Mouse (Mus musculus) liver, adult 2 months (tissue): ENCODE data around the gene Ltb. TPM values are rescaled to one million over a fixed set of nuclear protein-coding genes. Genes with fewer than 3 reads are reported as not detected.
A peak's percentile ranks its signal among the peaks of the same experiment; 100 is the strongest.

ENCODE experiments used
- DNase-seq: peaks from one replicate; pipeline ENCODE4 v3.0.0-alpha.2; 2011; ENCODE audit warnings: low read depth, low spot score; ENCODE audit errors: extremely low read depth
- H3K27ac ChIP-seq: fragments of 200-500 bp; replicated peaks from 2 replicates; pipeline ENCODE4 v1.5.1; 2012; ENCODE audit warnings: low read depth, mild to moderate bottlenecking, control low read depth, inconsistent platforms, low read length; ENCODE audit not compliant: insufficient read depth
- H3K27me3 ChIP-seq: fragments of 200-500 bp; 2 replicates; pipeline ENCODE4 v1.6.1; 2012; ENCODE audit warnings: mild to moderate bottlenecking, moderate library complexity, low read length, inconsistent platforms; ENCODE audit not compliant: control insufficient read depth, insufficient read depth
- H3K36me3 ChIP-seq: fragments of 200-500 bp; 2 replicates; pipeline ENCODE4 v1.6.1; 2012; ENCODE audit warnings: low read length, inconsistent platforms; ENCODE audit not compliant: control insufficient read depth, insufficient read depth
- H3K4me1 ChIP-seq: fragments of 200-500 bp; 2 replicates; pipeline ENCODE4 v1.6.1; 2011; ENCODE audit warnings: low read length; ENCODE audit not compliant: control insufficient read depth, insufficient read depth
- H3K4me3 ChIP-seq: fragments of 200-500 bp; 2 replicates; pipeline ENCODE4 v1.5.1; 2011; ENCODE audit warnings: low read depth, mild to moderate bottlenecking, control low read depth, low read length, moderate library complexity; ENCODE audit not compliant: insufficient read depth
- H3K79me2 ChIP-seq: fragments of 200-500 bp; 2 replicates; pipeline ENCODE4 v1.6.1; 2012; ENCODE audit warnings: inconsistent platforms, mild to moderate bottlenecking, low read length, moderate library complexity; ENCODE audit not compliant: control insufficient read depth, insufficient read depth
- H3K9ac ChIP-seq: fragments of 200-500 bp; 2 replicates; pipeline ENCODE4 v1.6.1; 2012; ENCODE audit warnings: low read depth, mild to moderate bottlenecking, control low read depth, inconsistent platforms, low read length
- CTCF ChIP-seq: fragments of 200-500 bp; IDR thresholded peaks from 2 replicates; pipeline ENCODE4 v1.5.1; 2011; ENCODE audit warnings: low read depth, low read length, control low read depth
- POLR2A ChIP-seq: fragments of 200-500 bp; IDR thresholded peaks from 2 replicates; pipeline ENCODE4 v1.6.1; 2011; ENCODE audit warnings: low read length, control low read depth; ENCODE audit not compliant: insufficient read depth; ENCODE audit errors: extremely low read depth
- WGBS: fragments of 180-500 bp; shearing (Covaris S2); methylation state at CpG from one replicate; pipeline ENCODE4 v1.1.7; 2018; 5-methylcytosine and 5-hydroxymethylcytosine counted together
- polyA plus RNA-seq: library from polyadenylated mRNA; depleted of rRNA; stranded (reverse); fragments of >200 nt; gene quantifications from 2 replicates; pipeline ENCODE4 v1.2.3, GENCODE M21; 2012
- total RNA-seq: library from RNA; depleted of rRNA; stranded (reverse); fragments of >200 nt; gene quantifications from 2 replicates; pipeline ENCODE4 v1.2.3, GENCODE M21; 2014

Gene Ltb
- total and polyA plus RNA-seq, 2 experiments, result 1.8 to 4.7 TPM

DNA sequence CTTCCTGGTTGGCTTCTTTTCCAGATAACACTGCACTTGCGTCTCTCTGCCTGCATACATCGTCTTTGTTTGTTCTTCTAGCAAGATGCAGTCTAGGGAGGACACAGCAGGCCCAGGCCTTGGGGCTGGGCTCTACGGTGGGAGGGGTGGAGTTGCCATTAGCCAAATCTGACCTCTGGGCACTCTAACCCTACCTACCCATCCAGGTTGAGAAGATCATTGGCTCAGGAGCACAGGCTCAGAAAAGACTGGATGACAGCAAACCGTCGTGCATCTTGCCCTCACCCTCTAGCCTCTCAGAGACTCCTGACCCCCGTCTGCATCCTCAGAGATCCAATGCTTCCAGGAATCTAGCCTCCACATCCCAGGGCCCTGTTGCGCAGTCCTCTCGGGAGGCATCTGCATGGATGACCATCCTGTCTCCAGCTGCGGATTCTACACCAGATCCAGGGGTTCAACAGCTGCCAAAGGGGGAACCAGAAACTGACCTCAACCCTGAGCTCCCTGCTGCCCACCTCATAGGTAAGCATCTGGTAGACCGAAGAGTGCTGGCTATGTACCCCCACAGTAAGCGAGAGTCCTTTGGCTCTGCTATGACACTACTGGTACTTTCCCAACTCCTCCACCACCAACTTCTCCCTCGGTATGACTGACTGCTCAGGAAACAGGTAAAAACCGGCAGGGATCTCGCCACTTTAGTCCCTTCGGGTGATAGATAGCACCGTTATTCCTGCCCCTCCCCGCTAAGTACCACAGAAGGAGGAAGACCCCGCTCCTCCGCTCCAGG, 798 bp downstream of the Ltb start:
- H3K79me2 ChIP-seq, result no peaks in the 10 kb centered on the region
- H3K27ac ChIP-seq, result no peak overlapping the region
- 46% methylated on average over 19 of the region's 19 CpGs for WGBS
- H3K27me3 ChIP-seq, result peaks cover 8% of the 10 kb centered on the region; the same call in 1 of the 2 replicates
- peak overlapping the region; percentile 19; the same call in 1 of the 2 replicates for H3K9ac ChIP-seq
- peaks cover 3% of the 10 kb centered on the region; the same call in 1 of the 2 replicates for H3K4me1 ChIP-seq
- peak overlapping the region; percentile 69 for H3K4me3 ChIP-seq
- DNase-seq, result no peak
- H3K36me3 ChIP-seq, result no peaks in the 10 kb centered on the region
- TF ChIP-seq POLR2A (no peak), CTCF (no peak)

DNA sequence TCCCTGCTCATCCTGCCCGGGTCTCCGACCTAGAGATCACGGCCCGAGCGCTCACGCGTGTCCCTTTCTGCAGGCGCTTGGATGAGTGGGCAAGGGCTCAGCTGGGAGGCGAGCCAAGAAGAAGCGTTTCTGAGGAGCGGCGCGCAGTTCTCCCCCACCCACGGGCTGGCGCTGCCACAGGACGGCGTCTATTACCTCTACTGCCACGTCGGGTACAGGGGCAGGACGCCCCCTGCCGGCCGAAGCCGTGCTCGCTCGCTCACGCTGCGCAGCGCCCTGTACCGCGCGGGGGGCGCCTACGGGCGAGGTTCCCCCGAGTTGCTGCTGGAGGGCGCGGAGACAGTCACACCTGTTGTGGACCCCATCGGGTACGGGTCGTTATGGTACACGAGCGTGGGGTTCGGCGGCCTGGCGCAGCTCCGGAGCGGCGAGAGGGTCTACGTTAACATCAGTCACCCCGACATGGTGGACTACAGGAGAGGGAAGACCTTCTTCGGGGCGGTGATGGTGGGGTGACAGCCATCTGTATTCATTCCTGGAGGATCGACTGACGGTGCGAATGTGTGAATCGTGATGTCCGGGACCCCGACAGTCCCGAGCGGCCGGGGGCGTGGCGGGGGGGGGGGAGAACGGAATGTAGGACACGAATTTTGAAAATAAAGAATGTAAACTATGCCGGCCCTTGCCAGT, 1.5 kb downstream of the Ltb start:
- Histone ChIP-seq H3K27ac (no peak overlapping the region), H3K4me3 (peak overlapping the region; percentile 69), H3K9ac (peak overlapping the region; percentile 68), H3K27me3 (peaks cover 8% of the 10 kb centered on the region; the same call in 1 of the 2 replicates), H3K79me2 (no peaks in the 10 kb centered on the region), H3K36me3 (no peaks in the 10 kb centered on the region), H3K4me1 (peaks cover 3% of the 10 kb centered on the region; the same call in 1 of the 2 replicates)
- no peak for DNase-seq
- peak; percentile 92 for TF ChIP-seq CTCF
- 0 out of 2 replicates have a peak, but pooled peaks have one; percentile 6 for TF ChIP-seq POLR2A
- WGBS, result 3% methylated on average over 66 of the region's 66 CpGs

DNA sequence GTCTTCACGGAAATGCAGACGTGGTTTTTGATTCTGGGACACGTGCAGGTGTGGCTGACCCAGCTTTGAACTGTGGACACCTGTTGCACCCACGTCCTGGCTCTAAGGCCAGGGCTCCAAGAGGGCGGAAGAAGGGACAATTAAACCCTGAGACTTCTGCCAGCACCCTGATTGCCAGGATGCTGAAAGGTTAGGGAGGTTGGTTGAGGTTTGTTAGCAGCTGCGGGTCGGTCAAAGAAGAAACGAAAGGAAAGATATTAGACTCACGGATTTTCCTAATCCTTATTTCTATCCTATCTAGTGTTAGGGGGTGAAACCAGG, 2.0 kb downstream of the Ltb start:
- H3K4me3 ChIP-seq, result peak overlapping the region; percentile 69; the same call in 1 of the 2 replicates
- H3K79me2 ChIP-seq, result no peaks in the 10 kb centered on the region
- H3K36me3 ChIP-seq, result no peaks in the 10 kb centered on the region
- H3K27ac ChIP-seq, result no peak overlapping the region
- DNase-seq, result no peak
- no peak overlapping the region for H3K9ac ChIP-seq
- H3K27me3 ChIP-seq, result peaks cover 8% of the 10 kb centered on the region; the same call in 1 of the 2 replicates
- TF ChIP-seq CTCF (no peak), POLR2A (no peak)
- 34% methylated on average over 9 of the region's 9 CpGs for WGBS
- peaks cover 3% of the 10 kb centered on the region; the same call in 1 of the 2 replicates for H3K4me1 ChIP-seq

DNA sequence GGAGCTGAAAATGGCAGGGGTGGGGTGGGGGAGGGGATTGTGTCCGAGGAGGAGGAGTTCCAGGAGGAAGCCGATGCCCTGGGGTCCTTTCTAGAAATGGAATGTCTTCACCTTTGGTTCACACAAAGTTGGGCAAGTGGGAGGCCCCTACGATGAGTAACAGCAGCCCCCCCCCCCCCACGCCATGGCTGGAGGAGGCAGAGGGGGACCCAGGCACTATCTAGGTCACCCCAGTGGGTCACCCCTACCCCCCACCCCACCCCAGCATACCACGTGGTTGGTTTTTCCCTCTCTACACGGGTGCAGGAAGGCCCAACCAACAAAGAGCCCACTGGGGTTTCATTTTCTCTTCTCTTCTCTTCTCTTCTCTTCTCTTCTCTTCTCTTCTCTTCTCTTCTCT, 2.9 kb downstream of the Ltb start:
- Histone ChIP-seq H3K4me3 (no peak overlapping the region), H3K36me3 (no peaks in the 10 kb centered on the region), H3K9ac (no peak overlapping the region), H3K79me2 (no peaks in the 10 kb centered on the region), H3K27me3 (peaks cover 8% of the 10 kb centered on the region; the same call in 1 of the 2 replicates), H3K27ac (no peak overlapping the region), H3K4me1 (peaks cover 3% of the 10 kb centered on the region; the same call in 1 of the 2 replicates)
- 44% methylated on average over 6 of the region's 6 CpGs for WGBS
- no peak for TF ChIP-seq POLR2A
- TF ChIP-seq CTCF, result no peak
- no peak for DNase-seq

DNA sequence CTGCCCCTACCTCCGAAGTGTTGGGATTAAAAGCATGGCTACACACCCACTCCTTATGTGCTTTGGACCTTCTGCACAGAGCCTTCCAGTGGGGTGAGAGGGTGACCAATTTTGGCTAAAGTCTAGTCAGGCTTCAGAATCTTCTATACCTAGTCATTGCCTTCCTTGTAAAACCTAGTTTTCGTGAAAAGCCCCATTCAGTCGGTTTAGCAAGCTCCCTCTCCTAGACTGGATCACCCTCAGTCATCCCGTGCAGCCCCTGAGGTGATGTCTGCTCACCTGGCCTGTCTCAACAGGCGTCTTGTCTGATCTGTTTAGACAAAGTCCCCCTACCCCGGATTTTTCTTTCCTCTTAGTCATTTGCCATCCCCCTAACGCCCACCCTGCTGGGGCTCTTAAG, 3.8 kb downstream of the Ltb start:
- TF ChIP-seq CTCF, result no peak
- 66% methylated on average over 7 of the region's 7 CpGs for WGBS
- H3K4me1 ChIP-seq, result peaks cover 3% of the 10 kb centered on the region; the same call in 1 of the 2 replicates
- no peak overlapping the region for H3K27ac ChIP-seq
- H3K36me3 ChIP-seq, result no peaks in the 10 kb centered on the region
- no peak for DNase-seq
- peaks cover 8% of the 10 kb centered on the region; the same call in 1 of the 2 replicates for H3K27me3 ChIP-seq
- H3K9ac ChIP-seq, result no peak overlapping the region
- no peak overlapping the region for H3K4me3 ChIP-seq
- H3K79me2 ChIP-seq, result no peaks in the 10 kb centered on the region
